8 mouse cellular contexts compared by ENCODE assay signal in the genomic region with DNA sequence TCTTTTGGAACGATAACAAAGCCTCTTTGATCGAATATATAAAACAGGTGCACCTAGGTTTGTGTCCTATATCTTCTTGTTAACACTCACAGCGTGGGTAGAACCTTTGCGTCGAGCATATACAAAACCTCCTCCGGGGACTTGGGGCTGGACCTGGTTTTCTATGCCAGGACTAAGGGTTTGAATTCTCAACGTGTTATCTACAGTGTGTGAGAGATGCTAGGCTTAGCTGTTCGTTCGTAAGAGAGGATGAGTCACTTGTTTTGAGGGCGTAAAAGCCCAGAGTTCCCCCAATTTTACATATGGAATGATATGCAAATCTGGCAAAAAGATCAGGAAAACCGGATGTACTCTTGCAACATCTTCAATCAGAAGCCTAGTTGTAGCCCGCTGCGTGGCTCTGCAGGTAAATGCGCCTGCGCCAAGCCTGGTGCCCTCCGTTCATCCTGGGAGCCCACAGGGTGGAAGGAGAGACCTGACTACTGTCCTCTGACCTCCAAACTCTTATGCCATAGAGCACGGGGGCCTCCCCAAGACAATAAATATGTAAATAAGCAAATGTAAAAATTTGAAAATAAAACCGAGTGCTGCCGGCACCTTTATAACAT. TPM values are rescaled to one million over a fixed set of nuclear protein-coding genes. Genes with fewer than 3 reads are reported as not detected.
DNase-seq lines count a peak whose midpoint lies in the region; ATAC-seq lines count a peak whose summit lies in the region.

No protein-coding gene starts in this region.

- H3K4me1 ChIP-seq in forebrain, embryonic 12.5 days = peaks cover 11% of the 10 kb centered on the region; the same call in 1 of the 2 replicates
- H3K4me1 ChIP-seq in intestine, embryonic 16.5 days (ENCODE audit: control insufficient read depth, insufficient read depth, low read length) = peaks cover 20% of the 10 kb centered on the region
- peaks cover 22% of the 10 kb centered on the region for H3K4me1 ChIP-seq in limb, embryonic 15.5 days

- H3K9me3 ChIP-seq in forebrain, embryonic 12.5 days = no peaks in the 10 kb centered on the region
- H3K9me3 ChIP-seq in intestine, embryonic 16.5 days (ENCODE audit: control insufficient read depth, low read length) = no peaks in the 10 kb centered on the region
- H3K9me3 ChIP-seq in limb, embryonic 15.5 days = no peaks in the 10 kb centered on the region

- H3K27ac ChIP-seq in forebrain, embryonic 12.5 days = peak overlapping the region; percentile 66
- H3K27ac ChIP-seq in intestine, embryonic 16.5 days (ENCODE audit: low read length) = no peak overlapping the region
- no peak overlapping the region for H3K27ac ChIP-seq in limb, embryonic 15.5 days

- H3K4me2 ChIP-seq in forebrain, embryonic 12.5 days = peak overlapping the region; percentile 59
- peak overlapping the region; percentile 35 for H3K4me2 ChIP-seq in intestine, embryonic 16.5 days (ENCODE audit: low read depth, low read length)
- peak overlapping the region; percentile 41 for H3K4me2 ChIP-seq in limb, embryonic 15.5 days

- no peaks in the 10 kb centered on the region for H3K36me3 ChIP-seq in forebrain, embryonic 12.5 days (replicated peaks)
- H3K36me3 ChIP-seq in intestine, embryonic 16.5 days (ENCODE audit: control insufficient read depth, insufficient read depth, low read length) = no peaks in the 10 kb centered on the region
- H3K36me3 ChIP-seq in limb, embryonic 15.5 days = no peaks in the 10 kb centered on the region

- ATAC-seq in forebrain, embryonic 12.5 days (ENCODE audit: low FRiP score) = peak; percentile 62
- no peak for ATAC-seq in intestine, embryonic 16.5 days
- no peak for ATAC-seq in limb, embryonic 15.5 days (ENCODE audit: insufficient number of reproducible peaks, low FRiP score, low TSS enrichment, low read depth)

- 0 out of 2 replicates have a peak, but pooled peaks cover 7% of the 10 kb centered on the region for H3K27me3 ChIP-seq in forebrain, embryonic 12.5 days
- no peaks in the 10 kb centered on the region for H3K27me3 ChIP-seq in intestine, embryonic 16.5 days (replicated peaks; ENCODE audit: control insufficient read depth, insufficient read depth, low read length)
- no peaks in the 10 kb centered on the region for H3K27me3 ChIP-seq in limb, embryonic 15.5 days

- peak overlapping the region; percentile 39; the same call in 1 of the 2 replicates for H3K9ac ChIP-seq in forebrain, embryonic 12.5 days
- no peak overlapping the region for H3K9ac ChIP-seq in intestine, embryonic 16.5 days (ENCODE audit: low read depth, low read length)
- no peak overlapping the region for H3K9ac ChIP-seq in limb, embryonic 15.5 days

- peak; percentile 28 for DNase-seq in embryo, embryonic 10.5 days (ENCODE audit: low spot score)
- no peak for DNase-seq in embryo, embryonic 10 days (ENCODE audit: low spot score)
- peak; percentile 31 to 40 for DNase-seq in adrenal gland, postnatal 36 days
- DNase-seq in right cerebral cortex, postnatal 36 days (ENCODE audit: low spot score in 2 of 2) = peak; percentile 44 to 54
- no peak for DNase-seq in gastrocnemius, adult 8-10 months (ENCODE audit: low spot score in 2 of 2)

- 46% methylated on average over 19 of the region's 19 CpGs for WGBS in forebrain, embryonic 12.5 days
- 50% methylated on average over 19 of the region's 19 CpGs for WGBS in intestine, embryonic 16.5 days
- 29% methylated on average over 19 of the region's 19 CpGs for WGBS in limb, embryonic 15.5 days

- H3K4me3 ChIP-seq in forebrain, embryonic 12.5 days (replicated peaks) = peak overlapping the region; percentile 35
- H3K4me3 ChIP-seq in intestine, embryonic 16.5 days (ENCODE audit: low read length) = peak overlapping the region; percentile 24; the same call in 1 of the 2 replicates
- H3K4me3 ChIP-seq in limb, embryonic 15.5 days = peak overlapping the region; percentile 23

RNA-seq across cellular contexts. Expression of a gene that starts 34.4 kb away (rescaled TPM):
- 10 to 100 TPM; 54.9 to 56.8 TPM for total RNA-seq in adrenal gland, postnatal 36 days (2021)
- 76.5 and 86.4 TPM in 2 replicates for polyA plus RNA-seq in forebrain, embryonic 12.5 days (2016; fragmentation: Nextera tagmentation; extraction: Ambion mirVana)
- 30.8 and 32.4 TPM in 2 replicates for polyA plus RNA-seq in intestine, embryonic 16.5 days (2015; fragmentation: Nextera tagmentation; extraction: Ambion mirVana)
- 40.2 and 43.8 TPM in 2 replicates for polyA plus RNA-seq in limb, embryonic 15.5 days (2015; fragmentation: Nextera tagmentation; extraction: Ambion mirVana)
- 10 to 100 TPM; 44.3 to 55.1 (median 51.2) TPM for total RNA-seq in gastrocnemius, adult 8-10 months (2022)

RNA-seq across cellular contexts. Expression of a gene that starts 46.8 kb away (rescaled TPM):
- total RNA-seq in adrenal gland, postnatal 36 days (2021) = 10 to 100 TPM; 25.3 to 34.9 TPM
- polyA plus RNA-seq in forebrain, embryonic 12.5 days (2016; fragmentation: Nextera tagmentation; extraction: Ambion mirVana) = 5.2 and 6.5 TPM in 2 replicates
- 47.7 and 51.8 TPM in 2 replicates for polyA plus RNA-seq in intestine, embryonic 16.5 days (2015; fragmentation: Nextera tagmentation; extraction: Ambion mirVana)
- 69.8 and 72.6 TPM in 2 replicates for polyA plus RNA-seq in limb, embryonic 15.5 days (2015; fragmentation: Nextera tagmentation; extraction: Ambion mirVana)
- total RNA-seq in gastrocnemius, adult 8-10 months (2022) = 1 to 10 TPM; 1.3 to 2.2 (median 1.5) TPM

Comparison
In these comparisons a context has a peak if more than half of its experiments do, and no peak if none do; other contexts are left out.
1. DNase-seq: peak in embryo, embryonic 10.5 days (single experiment), adrenal gland, postnatal 36 days (2 of 2) and right cerebral cortex, postnatal 36 days (2 of 2); none in embryo, embryonic 10 days (single experiment) and gastrocnemius, adult 8-10 months (0 of 2).
2. Peak in every context shown above with its lines, with median percentiles within 50 percentile points of each other: H3K4me2 ChIP-seq and H3K4me3 ChIP-seq.